Mouse (Mus musculus) kidney, adult 2 months (tissue): ENCODE results near the gene Atoh8.

Experiments used
- CTCF ChIP-seq: fragments of 200-500 bp; conservative IDR thresholded peaks from 2 replicates; pipeline ENCODE4 v1.5.1; 2011; ENCODE audit warnings: low read depth, mild to moderate bottlenecking, control low read depth, low read length, moderate library complexity, mixed read lengths; ENCODE audit not compliant: insufficient read depth, insufficient read length
- POLR2A ChIP-seq: fragments of 200-500 bp; IDR thresholded peaks from one replicate; pipeline ENCODE4 v1.6.1; 2011; ENCODE audit warnings: low read depth, low read length, control low read depth

DNA sequence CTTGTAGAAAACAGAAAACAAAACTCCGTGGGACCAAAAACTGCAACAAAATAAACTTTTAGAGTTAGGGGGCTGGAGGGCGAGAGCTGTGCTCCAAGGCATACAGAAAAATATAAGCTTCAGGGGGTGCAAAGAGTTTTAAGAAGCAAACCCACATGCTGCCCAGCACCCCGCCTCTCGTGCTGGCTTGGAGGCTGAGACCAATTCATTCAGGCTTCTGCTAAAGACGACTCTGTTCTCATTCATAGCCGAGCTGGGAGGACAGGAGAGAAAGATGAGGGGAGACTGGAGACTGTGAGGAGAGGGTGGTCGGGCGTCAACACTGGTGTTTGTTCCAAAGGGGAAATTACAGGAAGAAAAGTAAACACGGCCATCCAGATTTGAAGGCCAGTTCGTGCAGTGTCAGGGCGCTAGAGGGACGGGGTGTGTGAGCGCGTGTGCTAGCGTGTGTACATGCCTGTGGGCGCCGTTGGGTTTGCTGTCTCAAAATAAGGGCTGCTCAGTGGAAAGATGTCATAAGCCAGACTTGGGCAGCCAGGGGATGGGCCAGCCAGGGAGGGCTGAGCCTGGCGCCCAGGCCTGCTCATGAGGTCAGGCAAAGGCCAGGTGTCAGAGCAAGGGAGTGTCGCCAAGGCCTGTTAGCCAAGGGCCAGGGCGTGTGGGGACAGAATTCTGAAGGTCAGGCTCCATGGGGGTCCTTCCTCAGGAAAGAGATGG is 9.3 kb upstream of the Atoh8 start:
- TF ChIP-seq CTCF (no peak), POLR2A (no peak)
